Mouse (Mus musculus) neural tube, embryonic 11.5 days (tissue): Measurements from ENCODE around the gene Ift74. TPM values are rescaled to one million over a fixed set of nuclear protein-coding genes. Genes with fewer than 3 reads are reported as not detected.

Experiments used
- ATAC-seq: fragments of 200-750 bp; cut with Nextera tagmentation; 2 replicates; pipeline ENCODE4 v1.8.0; 2017; ENCODE audit warnings: moderate number of reproducible peaks, mild to moderate bottlenecking, moderate TSS enrichment, moderate library complexity; ENCODE audit not compliant: insufficient read depth, low FRiP score, low TSS enrichment
- DNase-seq: peaks from one replicate; pipeline ENCODE4 v3.0.0-alpha.2; 2015; ENCODE audit warnings: low spot score
- H3K27ac ChIP-seq: fragments of 300-500 bp; sonication (generic); 2 replicates; pipeline ENCODE4 v1.5.1; 2014; ENCODE audit warnings: low read depth, mild to moderate bottlenecking, low read length
- H3K27me3 ChIP-seq: fragments of 300-500 bp; sonication (generic); 2 replicates; pipeline ENCODE4 v1.6.1; 2014; ENCODE audit warnings: mild to moderate bottlenecking, low read length, mixed read lengths; ENCODE audit not compliant: control insufficient read depth, insufficient read depth
- H3K36me3 ChIP-seq: fragments of 300-500 bp; sonication (generic); 2 replicates; pipeline ENCODE4 v1.6.1; 2014; ENCODE audit warnings: mild to moderate bottlenecking, low read length, moderate library complexity, mixed read lengths; ENCODE audit not compliant: control insufficient read depth, insufficient read depth
- H3K4me1 ChIP-seq: fragments of 300-500 bp; sonication (generic); 2 replicates; pipeline ENCODE4 v1.6.1; 2014; ENCODE audit warnings: low read length, mixed read lengths; ENCODE audit not compliant: control insufficient read depth, insufficient read depth
- H3K4me2 ChIP-seq: fragments of 300-500 bp; sonication (generic); 2 replicates; pipeline ENCODE4 v1.6.1; 2014; ENCODE audit warnings: low read depth, mild to moderate bottlenecking, moderate library complexity
- H3K4me3 ChIP-seq: fragments of 300-500 bp; sonication (generic); 2 replicates; pipeline ENCODE4 v1.5.1; 2014; ENCODE audit warnings: low read depth, low read length
- H3K9ac ChIP-seq: fragments of 300-500 bp; sonication (generic); 2 replicates; pipeline ENCODE4 v1.6.1; 2014; ENCODE audit warnings: mild to moderate bottlenecking, low read length
- H3K9me3 ChIP-seq: fragments of 300-500 bp; sonication (generic); 2 replicates; pipeline ENCODE4 v1.6.1; 2016; ENCODE audit warnings: low read length; ENCODE audit not compliant: control insufficient read depth
- WGBS: fragments of 180-500 bp; shearing (Covaris S2); extraction: QIAGEN DNeasy Blood & Tissue Kit; methylation state at CpG from one replicate; pipeline ENCODE4 v1.1.7; 2014; 5-methylcytosine and 5-hydroxymethylcytosine counted together
- polyA plus RNA-seq: library from polyadenylated mRNA; unstranded; fragments of >200 nt; fragmentation: Nextera tagmentation; extraction: Ambion mirVana; gene quantifications from 2 replicates; pipeline ENCODE4 v1.2.1, GENCODE M21; 2014

Gene Ift74
- polyA plus RNA-seq, 1 experiment from 2014 or later = 57.2 TPM

- Histone ChIP-seq H3K9me3 (no peaks in the 10 kb centered on the region), H3K36me3 (no peaks in the 10 kb centered on the region), H3K4me2 (no peak overlapping the region), H3K4me1 (no peaks in the 10 kb centered on the region), H3K27ac (no peak overlapping the region), H3K4me3 (no peak overlapping the region), H3K9ac (no peak overlapping the region), H3K27me3 (no peaks in the 10 kb centered on the region)
- ATAC-seq (no peak), DNase-seq (no peak)
Measured at GRCm38 (mm10) chr4:94713741-94714140, 99.5 kb downstream of the Ift74 start.

GRCm38 (mm10) chr4:94715166-94715565 is 100.9 kb downstream of the Ift74 start:
- H3K27me3 ChIP-seq = no peaks in the 10 kb centered on the region
- H3K4me3 ChIP-seq = no peak overlapping the region
- no peak overlapping the region for H3K4me2 ChIP-seq
- H3K9me3 ChIP-seq = no peaks in the 10 kb centered on the region
- no peaks in the 10 kb centered on the region for H3K4me1 ChIP-seq
- no peak overlapping the region for H3K27ac ChIP-seq
- ATAC-seq (no peak), DNase-seq (no peak)
- H3K9ac ChIP-seq = no peak overlapping the region
- no peaks in the 10 kb centered on the region for H3K36me3 ChIP-seq
- 69% methylated on average over 6 of the region's 6 CpGs for WGBS

- no peaks in the 10 kb centered on the region for H3K9me3 ChIP-seq
- no peaks in the 10 kb centered on the region for H3K36me3 ChIP-seq
- no peak overlapping the region for H3K27ac ChIP-seq
- no peak overlapping the region for H3K4me3 ChIP-seq
- DNase-seq = no peak
- no peak overlapping the region for H3K9ac ChIP-seq
- no peak for ATAC-seq
- H3K27me3 ChIP-seq = no peaks in the 10 kb centered on the region
- no peaks in the 10 kb centered on the region for H3K4me1 ChIP-seq
- WGBS = 75% methylated on average over 4 of the region's 4 CpGs
- H3K4me2 ChIP-seq = no peak overlapping the region
Measured at GRCm38 (mm10) chr4:94725799-94726198, 111.5 kb downstream of the Ift74 start.

- H3K27me3 ChIP-seq = no peaks in the 10 kb centered on the region
- no peak overlapping the region for H3K4me2 ChIP-seq
- no peaks in the 10 kb centered on the region for H3K4me1 ChIP-seq
- no peak overlapping the region for H3K9ac ChIP-seq
- DNase-seq (no peak), ATAC-seq (no peak)
- no peaks in the 10 kb centered on the region for H3K36me3 ChIP-seq
- H3K9me3 ChIP-seq = no peaks in the 10 kb centered on the region
- H3K27ac ChIP-seq = no peak overlapping the region
- H3K4me3 ChIP-seq = no peak overlapping the region
Measured at GRCm38 (mm10) chr4:94732721-94733120, 118.4 kb downstream of the Ift74 start.

GRCm38 (mm10) chr4:94737326-94738295 is 123.3 kb downstream of the Ift74 start:
- H3K4me1 ChIP-seq = no peaks in the 10 kb centered on the region
- 67% methylated on average over 5 of the region's 5 CpGs for WGBS
- no peak overlapping the region for H3K4me2 ChIP-seq
- H3K27ac ChIP-seq = no peak overlapping the region
- H3K9me3 ChIP-seq = no peaks in the 10 kb centered on the region
- ATAC-seq (no peak), DNase-seq (no peak)
- H3K36me3 ChIP-seq = no peaks in the 10 kb centered on the region
- no peak overlapping the region for H3K9ac ChIP-seq
- no peaks in the 10 kb centered on the region for H3K27me3 ChIP-seq
- no peak overlapping the region for H3K4me3 ChIP-seq

GRCm38 (mm10) chr4:94738838-94739731 is 124.8 kb downstream of the Ift74 start, which contains the start of gene Tek:
Gene Tek (plus strand): TSS chr4:94739289.
- H3K27me3 ChIP-seq = no peaks in the 10 kb centered on the region
- H3K4me2 ChIP-seq = no peak within 1 kb of the TSS
- no peak for ATAC-seq
- WGBS = 71% methylated on average over 16 of the region's 16 CpGs
- H3K36me3 ChIP-seq = no peaks in the 10 kb centered on the region
- no peaks in the 10 kb centered on the region for H3K9me3 ChIP-seq
- H3K4me1 ChIP-seq = no peaks in the 10 kb centered on the region
- no peak for DNase-seq
- no peak within 1 kb of the TSS for H3K27ac ChIP-seq
- H3K9ac ChIP-seq = no peak within 1 kb of the TSS
- no peak within 1 kb of the TSS for H3K4me3 ChIP-seq

- no peak overlapping the region for H3K4me3 ChIP-seq
- H3K27me3 ChIP-seq = no peaks in the 10 kb centered on the region
- DNase-seq = no peak
- no peak overlapping the region for H3K4me2 ChIP-seq
- no peaks in the 10 kb centered on the region for H3K36me3 ChIP-seq
- H3K9ac ChIP-seq = no peak overlapping the region
- ATAC-seq = no peak
- no peaks in the 10 kb centered on the region for H3K4me1 ChIP-seq
- no peaks in the 10 kb centered on the region for H3K9me3 ChIP-seq
- H3K27ac ChIP-seq = no peak overlapping the region
- WGBS = 79% methylated on average over 1 of the region's 1 CpGs
Measured at GRCm38 (mm10) chr4:94741824-94742223, 127.5 kb downstream of the Ift74 start.
